In the genomic region with DNA sequence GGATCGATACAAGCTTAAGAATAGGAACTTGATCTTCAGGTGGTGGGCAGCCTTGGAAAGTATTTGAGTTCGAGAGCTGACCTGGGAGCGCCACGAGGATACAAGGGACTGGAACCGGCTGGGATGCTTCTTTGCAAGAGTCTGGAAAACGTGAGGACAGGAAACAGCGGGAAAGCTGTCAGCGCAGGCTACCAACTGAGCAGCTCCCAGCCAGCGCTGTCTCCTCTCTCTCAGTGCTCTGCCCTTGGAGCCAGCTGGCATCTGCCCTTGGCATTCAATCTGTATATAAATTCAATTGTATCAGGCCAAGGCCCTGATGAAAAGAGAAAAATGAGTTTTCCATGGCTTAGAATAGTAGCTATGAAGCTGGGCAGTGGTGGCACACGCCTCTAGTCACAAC, we compare ENCODE assay signal across 17 mouse cellular contexts. TPM values are rescaled to one million over a fixed set of nuclear protein-coding genes. Genes with fewer than 3 reads are reported as not detected.
DNase-seq lines count a peak whose midpoint lies in the region; ATAC-seq lines count a peak whose summit lies in the region.
"Had no signal": no experiment of that assay in that cellular context is flagged by ENCODE, and none has a peak within 500 bp of the region (broad histone marks: within the 10 kb centered on the region; RNA-seq: fewer than 3 reads in every experiment).

No protein-coding gene starts in this region.

- no peaks in the 10 kb centered on the region for H3K36me3 ChIP-seq in hindbrain, embryonic 16.5 days (ENCODE audit: control insufficient read depth, insufficient read depth, low read length)
- H3K36me3 ChIP-seq in hindbrain, embryonic 13.5 days = no peaks in the 10 kb centered on the region
- H3K36me3 ChIP-seq in stomach, embryonic 16.5 days (ENCODE audit: control insufficient read depth, insufficient read depth, low read length) = no peaks in the 10 kb centered on the region
- no peaks in the 10 kb centered on the region for H3K36me3 ChIP-seq in intestine, embryonic 15.5 days
- H3K36me3 ChIP-seq: embryonic facial prominence, embryonic 10.5 days; heart, embryonic 13.5 days; limb, embryonic 12.5 days; midbrain, embryonic 12.5 days; neural tube, embryonic 13.5 days had no signal

- H3K27ac ChIP-seq in hindbrain, embryonic 16.5 days (ENCODE audit: low read depth, low read length) = no peak overlapping the region
- H3K27ac ChIP-seq in hindbrain, embryonic 13.5 days = no peak overlapping the region
- H3K27ac ChIP-seq in stomach, embryonic 16.5 days (ENCODE audit: low read length) = no peak overlapping the region
- H3K27ac ChIP-seq in intestine, embryonic 15.5 days = no peak overlapping the region
- H3K27ac ChIP-seq: embryonic facial prominence, embryonic 10.5 days; heart, embryonic 13.5 days; limb, embryonic 12.5 days; midbrain, embryonic 12.5 days; neural tube, embryonic 13.5 days had no signal

- ATAC-seq in hindbrain, embryonic 16.5 days = peak; percentile 48; the same call in 1 of the 2 replicates
- ATAC-seq in hindbrain, embryonic 13.5 days (ENCODE audit: low FRiP score) = no peak
- ATAC-seq in stomach, embryonic 16.5 days (ENCODE audit: insufficient read depth, low FRiP score) = no peak
- no peak for ATAC-seq in intestine, embryonic 15.5 days
- ATAC-seq: intestine, embryonic 16.5 days had no signal

- WGBS in hindbrain, embryonic 16.5 days = 56% methylated on average over 10 of the region's 10 CpGs
- WGBS in hindbrain, embryonic 13.5 days = 64% methylated on average over 10 of the region's 10 CpGs
- 54% methylated on average over 10 of the region's 10 CpGs for WGBS in stomach, embryonic 16.5 days
- 49% methylated on average over 10 of the region's 10 CpGs for WGBS in intestine, embryonic 15.5 days

- no peaks in the 10 kb centered on the region for H3K27me3 ChIP-seq in hindbrain, embryonic 16.5 days (replicated peaks; ENCODE audit: control insufficient read depth, insufficient read depth, low read length)
- no peaks in the 10 kb centered on the region for H3K27me3 ChIP-seq in hindbrain, embryonic 13.5 days
- H3K27me3 ChIP-seq in stomach, embryonic 16.5 days (ENCODE audit: control insufficient read depth, insufficient read depth, low read length) = no peaks in the 10 kb centered on the region
- no peaks in the 10 kb centered on the region for H3K27me3 ChIP-seq in intestine, embryonic 15.5 days (replicated peaks)
- H3K27me3 ChIP-seq: heart, embryonic 13.5 days; limb, embryonic 12.5 days; midbrain, embryonic 12.5 days; neural tube, embryonic 13.5 days had no signal

- H3K4me1 ChIP-seq in hindbrain, embryonic 16.5 days (ENCODE audit: control insufficient read depth, insufficient read depth, low read depth, low read length) = no peaks in the 10 kb centered on the region
- no peaks in the 10 kb centered on the region for H3K4me1 ChIP-seq in hindbrain, embryonic 13.5 days (replicated peaks)
- peaks cover 8% of the 10 kb centered on the region; the same call in 1 of the 2 replicates for H3K4me1 ChIP-seq in stomach, embryonic 16.5 days (ENCODE audit: control insufficient read depth, insufficient read depth, low read length)
- H3K4me1 ChIP-seq in intestine, embryonic 15.5 days (replicated peaks) = no peaks in the 10 kb centered on the region
- H3K4me1 ChIP-seq: embryonic facial prominence, embryonic 10.5 days; limb, embryonic 12.5 days; midbrain, embryonic 12.5 days; neural tube, embryonic 13.5 days had no signal

- H3K9ac ChIP-seq in hindbrain, embryonic 16.5 days (ENCODE audit: low read depth, low read length) = no peak overlapping the region
- no peak overlapping the region for H3K9ac ChIP-seq in hindbrain, embryonic 13.5 days
- H3K9ac ChIP-seq in stomach, embryonic 16.5 days (ENCODE audit: low read length) = 0 out of 2 replicates have a peak overlapping the region, but pooled peaks have one; percentile 37
- no peak overlapping the region for H3K9ac ChIP-seq in intestine, embryonic 15.5 days
- H3K9ac ChIP-seq: heart, embryonic 13.5 days; limb, embryonic 12.5 days; midbrain, embryonic 12.5 days; neural tube, embryonic 13.5 days had no signal

- no peak overlapping the region for H3K4me2 ChIP-seq in hindbrain, embryonic 16.5 days (ENCODE audit: low read length)
- H3K4me2 ChIP-seq in hindbrain, embryonic 13.5 days = no peak overlapping the region
- H3K4me2 ChIP-seq in stomach, embryonic 16.5 days (ENCODE audit: low read depth, low read length) = no peak overlapping the region
- no peak overlapping the region for H3K4me2 ChIP-seq in intestine, embryonic 15.5 days (replicated peaks)
- H3K4me2 ChIP-seq: heart, embryonic 13.5 days; limb, embryonic 12.5 days; midbrain, embryonic 12.5 days; neural tube, embryonic 13.5 days had no signal

- H3K4me3 ChIP-seq in hindbrain, embryonic 16.5 days (ENCODE audit: low read length) = no peak overlapping the region
- no peak overlapping the region for H3K4me3 ChIP-seq in hindbrain, embryonic 13.5 days
- no peak overlapping the region for H3K4me3 ChIP-seq in stomach, embryonic 16.5 days (replicated peaks; ENCODE audit: low read length)
- H3K4me3 ChIP-seq in intestine, embryonic 15.5 days (replicated peaks) = no peak overlapping the region
- H3K4me3 ChIP-seq: embryonic facial prominence, embryonic 10.5 days; heart, embryonic 13.5 days; limb, embryonic 12.5 days; midbrain, embryonic 12.5 days; neural tube, embryonic 13.5 days had no signal

- DNase-seq in ovary, adult 18-20 months (ENCODE audit: low spot score) = peak; percentile 59
- no peak for DNase-seq in ovary, postnatal 10 days (ENCODE audit: low spot score)
- DNase-seq in adrenal gland, adult 8-10 months = peak; percentile 83
- DNase-seq: gastrocnemius, postnatal 25 days; kidney, postnatal 4 days; lung, adult 2 months; right cerebral cortex, postnatal 14 days had no signal

- no peaks in the 10 kb centered on the region for H3K9me3 ChIP-seq in hindbrain, embryonic 16.5 days (ENCODE audit: control insufficient read depth, low read length)
- H3K9me3 ChIP-seq in hindbrain, embryonic 13.5 days = no peaks in the 10 kb centered on the region
- no peaks in the 10 kb centered on the region; the same call in 1 of the 2 replicates for H3K9me3 ChIP-seq in stomach, embryonic 16.5 days (replicated peaks; ENCODE audit: control insufficient read depth, low read length)
- H3K9me3 ChIP-seq in intestine, embryonic 15.5 days = no peaks in the 10 kb centered on the region
- H3K9me3 ChIP-seq: embryonic facial prominence, embryonic 10.5 days; midbrain, embryonic 12.5 days; neural tube, embryonic 13.5 days had no signal

RNA-seq across cellular contexts. Expression of a gene that starts 12.9 kb away (rescaled TPM):
- polyA plus RNA-seq in hindbrain, embryonic 16.5 days (2015; fragmentation: Nextera tagmentation; extraction: Ambion mirVana) = 662 and 774 TPM in 2 replicates
- 541 and 557 TPM in 2 replicates for polyA plus RNA-seq in hindbrain, embryonic 13.5 days (2015; fragmentation: Nextera tagmentation; extraction: Ambion mirVana)
- total RNA-seq in adrenal gland, adult 8-10 months (2022) = 100 to 1,000 TPM; 587 to 783 (median 663) TPM
- polyA plus RNA-seq in stomach, embryonic 16.5 days (2015; fragmentation: Nextera tagmentation; extraction: Ambion mirVana) = 963 and 971 TPM in 2 replicates
- 1,117 and 1,212 TPM in 2 replicates for polyA plus RNA-seq in intestine, embryonic 15.5 days (2015; fragmentation: Nextera tagmentation; extraction: Ambion mirVana)

RNA-seq across cellular contexts. Expression of a gene that starts 13.3 kb away (rescaled TPM):
- 63.5 and 64.1 TPM in 2 replicates for polyA plus RNA-seq in hindbrain, embryonic 16.5 days (2015; fragmentation: Nextera tagmentation; extraction: Ambion mirVana)
- 71.6 and 74.5 TPM in 2 replicates for polyA plus RNA-seq in hindbrain, embryonic 13.5 days (2015; fragmentation: Nextera tagmentation; extraction: Ambion mirVana)
- 10 to 100 TPM; 46.3 to 69.2 (median 59.1) TPM for total RNA-seq in adrenal gland, adult 8-10 months (2022)
- polyA plus RNA-seq in stomach, embryonic 16.5 days (2015; fragmentation: Nextera tagmentation; extraction: Ambion mirVana) = 61.4 and 68.2 TPM in 2 replicates
- 60.9 and 63.0 TPM in 2 replicates for polyA plus RNA-seq in intestine, embryonic 15.5 days (2015; fragmentation: Nextera tagmentation; extraction: Ambion mirVana)

RNA-seq across cellular contexts. Expression of a gene that starts 53.7 kb away (rescaled TPM):
- 18.4 and 20.6 TPM in 2 replicates for polyA plus RNA-seq in hindbrain, embryonic 16.5 days (2015; fragmentation: Nextera tagmentation; extraction: Ambion mirVana)
- polyA plus RNA-seq in hindbrain, embryonic 13.5 days (2015; fragmentation: Nextera tagmentation; extraction: Ambion mirVana) = 20.8 and 21.5 TPM in 2 replicates
- 10 to 100 TPM; 51.6 to 58.6 (median 54.9) TPM for total RNA-seq in adrenal gland, adult 8-10 months (2022)
- 34.2 and 37.1 TPM in 2 replicates for polyA plus RNA-seq in stomach, embryonic 16.5 days (2015; fragmentation: Nextera tagmentation; extraction: Ambion mirVana)
- 31.7 and 33.0 TPM in 2 replicates for polyA plus RNA-seq in intestine, embryonic 15.5 days (2015; fragmentation: Nextera tagmentation; extraction: Ambion mirVana)

RNA-seq across cellular contexts. Expression of a gene that starts 55.4 kb away (rescaled TPM):
- 1.5 and 2.0 TPM in 2 replicates for polyA plus RNA-seq in hindbrain, embryonic 16.5 days (2015; fragmentation: Nextera tagmentation; extraction: Ambion mirVana)
- polyA plus RNA-seq in hindbrain, embryonic 13.5 days (2015; fragmentation: Nextera tagmentation; extraction: Ambion mirVana) = 1.3 and 1.4 TPM in 2 replicates
- total RNA-seq in adrenal gland, adult 8-10 months (2022) = under 1 TPM in 3 of 4 experiments, not detected in 1; 0.12 to 0.86 (median 0.14) TPM
- polyA plus RNA-seq in stomach, embryonic 16.5 days (2015; fragmentation: Nextera tagmentation; extraction: Ambion mirVana) = 0.15 and 0.27 TPM in 2 replicates
- 0.13 and 0.21 TPM in 2 replicates for polyA plus RNA-seq in intestine, embryonic 15.5 days (2015; fragmentation: Nextera tagmentation; extraction: Ambion mirVana)
- polyA plus RNA-seq: heart, embryonic 13.5 days had no signal
